Mouse (Mus musculus) cerebral cortex, adult 2 months (tissue): ENCODE results near the gene Itpka.

ENCODE experiments used
- WGBS: fragments of 180-500 bp; shearing (Covaris S2); methylation state at CpG from one replicate; pipeline ENCODE4 v1.1.7; 2018; 5-methylcytosine and 5-hydroxymethylcytosine counted together

Gene Itpka

GRCm38 (mm10) chr2:119741581-119742411 lies at the start of gene Itpka:
Gene Itpka, plus strand, starts transcription at chr2:119742337.
- WGBS: 3% methylated on average over 45 of the region's 53 CpGs

- 85% methylated on average over 2 of the region's 2 CpGs for WGBS
Observed at GRCm38 (mm10) chr2:119694826-119695225, 47.3 kb upstream of the Itpka start.

DNA sequence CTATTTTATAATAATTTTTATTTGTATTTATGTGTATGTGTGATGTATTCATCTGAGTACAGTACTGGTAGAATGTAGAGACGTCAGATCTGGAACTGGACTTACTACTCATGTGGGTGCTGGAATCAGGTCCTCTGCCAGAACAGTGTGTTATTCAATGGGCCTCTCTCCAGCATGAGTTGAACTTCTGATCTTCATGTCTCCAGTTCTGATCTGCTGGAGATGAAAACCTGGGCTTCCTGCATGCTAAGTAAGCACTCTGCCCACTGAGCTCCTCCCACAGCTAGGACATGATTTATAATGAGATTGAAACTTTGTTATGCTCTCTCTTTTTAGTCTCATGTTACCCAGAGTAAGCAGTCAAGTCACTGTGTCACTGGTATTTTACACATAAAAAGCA lies 46.0 kb upstream of the Itpka start:
- WGBS: 16% methylated on average over 1 of the region's 1 CpGs

- WGBS: 79% methylated on average over 2 of the region's 2 CpGs
Observed at GRCm38 (mm10) chr2:119698472-119698871, 43.7 kb upstream of the Itpka start.

- WGBS: 66% methylated on average over 3 of the region's 3 CpGs
Observed at GRCm38 (mm10) chr2:119699962-119700361, 42.2 kb upstream of the Itpka start.

DNA sequence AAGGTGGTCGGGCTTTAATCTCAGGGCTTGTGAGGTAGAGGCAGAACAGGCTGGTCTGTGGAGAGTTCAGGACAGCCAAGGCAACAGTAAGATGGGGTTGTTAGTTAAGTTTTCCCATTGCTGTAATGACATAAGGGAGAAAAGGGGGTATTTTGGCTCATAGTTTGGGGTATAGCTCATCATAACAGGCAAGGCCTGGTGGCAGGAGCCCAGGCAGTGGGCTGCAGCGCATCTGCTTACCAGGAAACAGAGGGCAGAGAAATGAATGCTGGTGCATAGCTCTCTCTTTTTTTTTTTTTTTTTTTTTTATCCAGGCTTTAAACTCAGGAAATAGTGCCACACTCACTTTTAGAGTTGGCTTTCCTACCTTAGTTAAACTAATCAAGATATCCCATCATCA lies 39.0 kb upstream of the Itpka start:
- 79% methylated on average over 2 of the region's 2 CpGs for WGBS

DNA sequence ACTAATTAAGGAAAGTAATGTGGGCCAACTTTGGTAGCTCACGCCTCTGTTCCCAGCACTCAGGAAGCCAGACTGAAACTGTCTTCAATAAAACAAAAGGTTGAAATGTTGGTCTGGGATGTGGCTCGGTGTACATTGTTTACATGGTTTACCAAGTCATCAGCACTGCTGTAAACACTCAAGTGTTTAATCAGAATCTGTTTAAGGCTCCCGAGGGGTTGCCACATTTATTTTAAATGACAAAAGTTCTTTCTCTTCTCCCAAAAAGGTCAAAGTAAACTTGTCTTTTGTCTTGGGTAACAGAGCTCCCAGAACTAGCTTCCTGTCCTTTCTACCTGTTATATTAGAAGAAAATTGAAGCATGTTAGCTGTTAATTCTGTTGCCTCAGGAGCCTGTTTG lies 34.5 kb upstream of the Itpka start:
- 57% methylated on average over 3 of the region's 3 CpGs for WGBS

- 86% methylated on average over 3 of the region's 3 CpGs for WGBS
Observed at GRCm38 (mm10) chr2:119710011-119710410, 32.1 kb upstream of the Itpka start.

DNA sequence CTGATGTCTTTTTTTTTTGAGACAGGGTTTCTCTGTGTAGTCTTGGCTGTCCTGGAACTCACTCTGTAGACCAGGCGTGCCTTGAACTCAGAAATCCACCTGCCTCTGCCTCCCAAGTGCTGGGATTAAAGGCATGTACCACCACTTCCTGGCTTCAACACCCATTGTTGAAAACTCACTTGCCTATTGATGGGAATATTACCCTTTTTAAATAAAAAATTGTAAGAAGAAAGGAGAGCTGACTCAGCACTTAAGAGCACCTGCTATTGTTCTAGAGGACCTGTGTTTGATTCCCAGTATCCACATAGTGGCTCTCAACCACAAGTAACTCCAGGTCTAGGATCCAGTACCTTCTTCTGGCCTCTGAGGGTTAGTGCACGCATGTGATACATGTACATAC lies 26.3 kb upstream of the Itpka start:
- WGBS: 85% methylated on average over 2 of the region's 2 CpGs

DNA sequence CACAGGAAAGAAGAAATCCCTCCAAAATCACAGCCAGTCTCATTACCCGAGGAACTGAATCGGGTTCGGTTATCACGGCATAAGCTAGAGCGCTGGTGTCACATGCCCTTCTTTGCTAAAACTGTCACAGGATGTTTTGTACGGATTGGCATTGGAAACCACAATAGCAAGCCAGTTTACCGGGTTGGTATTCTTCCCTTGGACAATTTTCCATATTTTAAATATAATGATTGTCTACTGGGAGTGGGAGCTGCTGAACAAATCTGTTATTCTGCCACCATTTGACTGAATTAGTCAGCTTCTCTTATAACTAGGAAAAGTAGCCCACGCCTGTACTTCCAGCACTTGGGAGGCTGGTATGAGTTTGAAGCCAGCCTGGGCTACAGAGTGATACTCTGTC lies 21.1 kb upstream of the Itpka start:
- WGBS: 72% methylated on average over 8 of the region's 8 CpGs

GRCm38 (mm10) chr2:119727762-119728416 lies 14.2 kb upstream of the Itpka start:
- 94% methylated on average over 3 of the region's 3 CpGs for WGBS

- WGBS: 90% methylated on average over 4 of the region's 4 CpGs
Observed at GRCm38 (mm10) chr2:119730735-119731134, 11.4 kb upstream of the Itpka start.

DNA sequence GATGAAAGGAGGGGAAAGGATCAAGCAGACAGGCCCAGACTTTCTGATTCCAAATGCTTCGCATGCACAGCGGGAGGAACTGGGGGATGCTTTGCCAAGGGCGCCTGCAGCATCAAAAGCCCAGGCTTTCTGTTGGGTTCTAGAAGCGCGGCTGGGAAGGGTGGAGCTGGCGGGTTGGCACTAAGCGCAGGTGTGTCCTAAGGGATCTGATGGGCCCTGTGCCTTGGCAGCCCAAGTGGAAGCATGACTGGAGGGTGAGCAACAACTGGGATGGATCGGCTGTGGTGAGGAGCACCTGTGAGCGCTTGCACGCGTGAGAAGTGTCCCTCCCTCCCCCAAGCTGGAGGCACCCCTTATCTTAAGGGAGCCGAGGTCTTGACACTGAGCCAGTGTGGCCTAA lies 5.0 kb upstream of the Itpka start:
- WGBS: 29% methylated on average over 12 of the region's 12 CpGs

DNA sequence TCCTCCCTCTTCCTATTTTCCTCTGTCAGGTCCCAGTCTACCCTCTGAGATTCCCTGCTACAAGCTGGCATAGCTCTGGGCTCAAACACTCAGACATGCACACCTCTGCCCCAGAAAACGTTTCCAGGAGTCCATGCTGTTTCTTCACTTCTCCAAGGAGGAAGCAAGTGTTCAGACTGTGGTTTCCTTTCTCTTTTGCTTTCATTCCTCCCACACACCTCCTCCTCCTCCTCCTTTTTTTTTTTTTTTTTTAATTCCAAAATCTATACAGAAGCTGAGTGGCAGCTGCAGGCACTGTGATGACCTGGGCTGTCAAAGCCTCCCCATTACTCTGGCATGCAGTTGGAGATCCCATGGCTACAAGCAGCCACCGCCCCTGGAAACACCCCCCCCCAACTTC lies 1.6 kb upstream of the Itpka start:
- WGBS: 34% methylated on average over 2 of the region's 2 CpGs

DNA sequence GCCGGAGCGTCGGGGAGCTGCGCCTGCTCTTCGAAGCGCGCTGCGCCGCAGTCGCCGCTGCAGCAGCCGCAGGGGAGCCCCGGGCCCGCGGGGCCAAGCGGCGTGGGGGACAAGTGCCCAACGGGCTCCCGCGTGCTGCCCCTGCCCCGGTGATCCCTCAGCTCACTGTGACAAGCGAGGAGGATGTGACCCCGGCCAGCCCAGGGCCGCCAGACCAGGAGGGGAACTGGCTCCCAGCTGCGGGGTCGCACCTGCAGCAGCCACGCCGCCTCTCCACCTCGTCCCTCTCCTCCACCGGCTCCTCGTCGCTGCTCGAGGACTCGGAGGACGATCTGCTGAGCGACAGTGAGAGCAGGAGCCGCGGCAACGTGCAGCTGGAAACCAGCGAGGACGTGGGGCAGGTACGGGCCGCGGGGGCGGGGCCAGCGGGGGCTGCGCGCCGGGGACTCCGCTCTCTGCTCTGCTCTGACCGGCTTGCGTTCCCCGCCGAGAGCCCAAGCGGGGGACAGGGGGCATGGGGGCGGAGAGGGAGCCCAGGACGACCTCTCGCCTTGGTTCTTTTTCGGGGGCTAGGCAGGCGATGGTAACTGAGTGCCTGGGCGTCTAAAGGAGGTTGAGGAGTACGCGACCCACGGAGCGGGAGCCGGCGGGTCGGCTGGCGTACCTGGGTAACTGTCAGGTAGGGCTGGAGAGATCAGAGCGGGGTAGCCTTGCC lies 481 bp downstream of the Itpka start:
- under 1% methylated on average over 70 of the region's 70 CpGs for WGBS

- 9% methylated on average over 29 of the region's 31 CpGs for WGBS
Observed at GRCm38 (mm10) chr2:119743176-119743807, 1.2 kb downstream of the Itpka start.

DNA sequence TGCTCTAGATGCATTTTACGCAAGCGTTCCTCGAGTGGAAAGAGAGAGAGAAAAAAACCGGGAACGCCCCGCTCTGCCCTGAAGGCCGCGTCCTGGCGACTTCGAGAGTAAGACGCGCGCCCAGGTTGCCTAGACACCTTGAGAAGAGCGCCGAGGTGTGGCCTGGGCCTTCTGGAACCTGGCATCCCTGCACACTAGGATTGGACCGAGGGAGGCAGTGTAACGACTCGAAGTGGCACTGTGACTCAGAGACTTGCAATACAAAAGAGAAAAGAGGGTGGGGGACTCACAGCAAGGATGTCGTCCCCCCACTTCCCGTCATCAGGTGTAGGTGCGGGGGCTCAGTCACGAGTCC lies 1.6 kb downstream of the Itpka start:
- 18% methylated on average over 22 of the region's 22 CpGs for WGBS

- WGBS: 23% methylated on average over 46 of the region's 46 CpGs
Observed at GRCm38 (mm10) chr2:119744163-119745111, 2.3 kb downstream of the Itpka start.

DNA sequence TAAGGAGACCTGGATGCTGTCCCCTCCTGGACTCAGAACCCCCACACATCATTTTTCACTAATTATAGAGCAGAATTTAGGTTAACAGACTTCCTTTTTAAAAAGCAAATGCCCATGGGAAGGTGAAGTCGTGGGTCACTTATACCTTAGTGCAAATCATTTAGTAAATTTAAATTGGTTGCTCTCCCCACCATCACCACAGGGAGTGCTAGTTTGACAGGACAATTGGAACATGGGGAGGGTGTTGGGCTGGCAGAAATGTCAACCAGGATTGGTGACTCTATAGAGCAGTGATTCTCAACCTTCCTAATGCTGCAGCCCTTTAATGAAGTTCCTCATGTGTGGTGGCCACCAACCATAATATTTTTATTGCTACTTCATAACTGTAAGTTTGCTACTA lies 3.1 kb downstream of the Itpka start:
- 22% methylated on average over 1 of the region's 1 CpGs for WGBS

DNA sequence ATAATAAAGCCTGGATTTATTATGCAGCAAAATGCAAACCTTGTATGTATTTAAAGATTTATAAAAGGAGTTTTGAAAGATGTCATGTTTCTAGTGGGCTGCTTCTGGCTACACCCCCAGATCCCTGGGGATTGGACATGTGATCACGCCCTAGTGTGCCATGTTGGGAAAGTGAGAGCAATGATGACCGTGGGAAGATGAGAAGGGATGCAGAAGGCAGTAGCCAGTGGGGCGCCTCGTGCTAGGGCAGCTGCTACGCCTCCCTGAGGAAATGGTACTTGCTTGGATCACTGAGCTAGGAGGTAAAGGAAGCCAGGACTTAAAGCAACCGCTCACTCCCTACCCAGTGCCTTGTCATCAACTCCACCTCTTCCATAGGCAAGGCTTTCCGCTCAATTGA lies 5.4 kb downstream of the Itpka start:
- 62% methylated on average over 7 of the region's 7 CpGs for WGBS

- WGBS: 62% methylated on average over 13 of the region's 13 CpGs
Observed at GRCm38 (mm10) chr2:119749260-119749659, 7.1 kb downstream of the Itpka start.
